Mouse (Mus musculus) splenic B cell, adult 2 months (primary cell): Measurements from ENCODE around the gene Bcan.

Experiments used
- DNase-seq: peaks from one replicate; pipeline ENCODE4 v3.0.0-alpha.2; 2011; ENCODE audit warnings: low read depth, low spot score
- H3K27me3 ChIP-seq: 2 replicates; pipeline ENCODE4 v1.6.1; 2012; ENCODE audit warnings: mild to moderate bottlenecking, low read length, moderate library complexity, mixed read lengths; ENCODE audit not compliant: control insufficient read depth, poor library complexity, insufficient read depth, severe bottlenecking
- H3K36me3 ChIP-seq: 2 replicates; pipeline ENCODE4 v1.6.1; 2012; ENCODE audit warnings: mild to moderate bottlenecking, low read length, moderate library complexity, mixed read lengths; ENCODE audit not compliant: control insufficient read depth, poor library complexity, insufficient read depth, severe bottlenecking

Gene Bcan

DNA sequence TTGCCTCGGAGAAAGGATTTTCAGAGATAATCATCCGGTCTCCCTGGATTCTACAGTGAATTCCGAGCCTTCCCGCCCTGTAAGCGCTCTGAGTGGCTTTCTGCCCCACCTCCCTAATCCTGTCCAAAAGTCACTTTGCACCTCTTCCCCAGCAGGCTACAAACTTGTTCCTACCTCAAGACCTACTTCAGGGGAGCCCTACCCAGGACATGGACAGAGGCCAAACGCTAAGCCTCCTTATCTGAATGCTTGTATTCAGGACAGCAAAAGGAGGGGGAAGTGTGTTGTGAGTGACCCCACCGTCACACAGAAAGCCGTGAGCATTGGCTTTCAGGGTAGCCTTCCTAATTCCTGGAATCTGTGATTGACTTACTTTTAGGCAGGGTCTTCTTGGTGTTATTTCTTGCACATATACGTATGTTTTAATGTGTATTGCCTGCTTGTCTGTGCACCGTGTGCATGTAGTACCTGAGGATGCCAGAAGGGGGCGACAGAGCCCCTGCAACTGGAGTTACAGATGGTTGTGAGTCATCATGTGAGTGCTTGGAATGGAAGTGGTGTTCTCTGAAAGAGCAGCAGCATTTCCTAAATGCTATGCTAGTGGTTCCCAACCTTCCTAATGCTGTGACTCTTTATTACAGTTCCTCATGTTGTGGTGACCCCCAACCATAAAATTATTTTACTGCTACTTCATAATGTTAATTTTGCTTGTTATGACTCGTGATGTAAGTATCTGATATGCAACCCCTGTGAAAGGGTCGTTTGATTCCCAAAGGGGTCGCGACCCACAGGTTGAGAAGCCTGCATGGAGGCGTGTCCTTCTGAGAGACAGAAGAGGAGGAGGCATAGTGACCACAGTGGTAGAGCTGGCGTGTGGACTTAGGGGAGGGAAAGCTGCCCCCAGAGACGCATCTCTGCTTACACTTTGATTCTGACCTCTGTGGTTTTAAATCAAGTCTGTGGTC is 6.1 kb upstream of the Bcan start:
- no peaks in the 10 kb centered on the region for H3K36me3 ChIP-seq
- H3K27me3 ChIP-seq: no peaks in the 10 kb centered on the region; the same call in 1 of the 2 replicates
- DNase-seq: peak; percentile 37

GRCm38 (mm10) chr3:88002291-88002976 is 2.4 kb upstream of the Bcan start:
- DNase-seq: no peak
- H3K27me3 ChIP-seq: no peaks in the 10 kb centered on the region; the same call in 1 of the 2 replicates
- no peaks in the 10 kb centered on the region for H3K36me3 ChIP-seq

GRCm38 (mm10) chr3:88000816-88001595 is 976 bp upstream of the Bcan start:
- DNase-seq: no peak
- Histone ChIP-seq H3K36me3 (no peaks in the 10 kb centered on the region), H3K27me3 (no peaks in the 10 kb centered on the region; the same call in 1 of the 2 replicates)

- no peak for DNase-seq
- Histone ChIP-seq H3K27me3 (no peaks in the 10 kb centered on the region; the same call in 1 of the 2 replicates), H3K36me3 (no peaks in the 10 kb centered on the region)
Measured at GRCm38 (mm10) chr3:87999243-87999895, 661 bp downstream of the Bcan start.

DNA sequence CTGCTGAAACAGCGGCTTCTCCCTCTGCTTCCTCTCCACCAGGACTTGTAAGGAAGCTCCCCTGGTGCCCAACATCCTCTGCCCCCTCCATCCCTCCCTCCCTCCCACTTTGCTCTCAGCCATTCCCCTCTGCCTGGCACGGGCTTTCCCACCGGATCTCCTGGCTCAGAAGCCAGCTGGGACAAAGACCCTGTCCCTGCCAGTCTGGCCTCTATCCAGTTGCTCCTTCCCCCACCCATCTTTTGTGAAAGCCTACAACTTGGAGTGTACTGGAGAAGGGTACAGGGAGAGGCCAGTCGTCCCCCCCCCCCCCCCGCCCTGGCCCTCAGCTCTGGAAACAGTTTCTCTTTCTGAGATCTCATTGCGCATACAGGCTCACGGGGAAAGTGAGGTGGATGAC is 1.3 kb downstream of the Bcan start:
- H3K36me3 ChIP-seq: no peaks in the 10 kb centered on the region
- no peak for DNase-seq

DNA sequence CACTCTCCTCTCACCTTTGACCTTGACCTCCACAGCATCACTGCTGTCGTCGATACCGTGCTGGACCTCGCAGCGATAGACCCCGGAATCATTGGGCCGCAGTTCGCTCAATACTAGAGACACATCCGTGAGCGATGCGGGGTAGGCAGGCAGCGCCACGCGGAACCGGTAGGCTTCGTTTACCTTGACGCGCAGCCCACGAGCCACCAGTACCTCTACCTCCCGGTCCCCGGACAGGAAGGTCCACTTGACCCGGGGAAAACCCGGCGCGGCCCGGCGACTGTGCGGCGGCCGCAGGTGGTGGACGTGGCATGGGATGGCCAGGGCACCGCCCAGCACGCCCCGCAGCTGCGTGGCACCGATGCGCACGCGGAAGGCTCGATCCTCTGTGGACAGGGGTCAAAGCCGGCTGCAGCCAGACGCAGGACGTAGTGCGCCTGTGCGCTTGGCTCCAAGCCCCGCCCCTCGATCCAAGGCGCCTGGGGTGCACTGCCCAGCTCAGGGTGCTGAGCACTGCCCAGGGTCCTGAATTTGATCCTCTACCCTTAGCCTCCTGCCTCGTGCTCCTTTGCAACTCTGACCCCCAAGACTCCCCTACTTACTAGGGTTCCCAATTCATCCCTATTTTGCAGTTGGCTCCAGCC is 2.9 kb downstream of the Bcan start:
- Histone ChIP-seq H3K36me3 (no peaks in the 10 kb centered on the region), H3K27me3 (no peaks in the 10 kb centered on the region; the same call in 1 of the 2 replicates)
- no peak for DNase-seq

More for the DNA sequence above, 1.3 kb downstream of the Bcan start:
- no peaks in the 10 kb centered on the region; the same call in 1 of the 2 replicates for H3K27me3 ChIP-seq

GRCm38 (mm10) chr3:87996401-87996800 is 3.6 kb downstream of the Bcan start:
- H3K36me3 ChIP-seq: no peaks in the 10 kb centered on the region
- H3K27me3 ChIP-seq: no peaks in the 10 kb centered on the region; the same call in 1 of the 2 replicates
- DNase-seq: no peak

- DNase-seq: no peak
- no peaks in the 10 kb centered on the region; the same call in 1 of the 2 replicates for H3K27me3 ChIP-seq
- H3K36me3 ChIP-seq: no peaks in the 10 kb centered on the region
Measured at GRCm38 (mm10) chr3:87995331-87995730, 4.7 kb downstream of the Bcan start.

DNA sequence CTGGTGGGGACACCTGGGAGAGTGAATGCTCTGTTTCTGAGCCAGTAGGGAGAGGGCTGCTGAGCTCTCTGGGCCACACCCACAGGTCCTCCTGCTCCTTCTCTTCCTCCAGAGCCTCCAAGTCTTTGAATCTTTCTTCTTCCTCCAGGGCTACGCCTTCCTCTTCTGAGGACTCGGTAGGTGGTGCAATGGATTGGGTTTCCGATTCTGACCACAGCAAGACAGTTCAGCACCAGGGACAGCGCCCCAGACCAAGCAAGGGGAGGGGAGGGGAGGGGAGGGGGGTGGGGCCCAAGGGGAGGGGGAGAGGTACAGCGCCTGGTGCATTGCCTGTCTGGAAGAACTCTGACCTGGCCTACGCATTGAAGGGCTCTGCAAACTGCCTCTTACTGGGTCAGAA is 6.6 kb downstream of the Bcan start:
- DNase-seq: peak; percentile 48
- H3K36me3 ChIP-seq: no peaks in the 10 kb centered on the region
- no peaks in the 10 kb centered on the region for H3K27me3 ChIP-seq

DNA sequence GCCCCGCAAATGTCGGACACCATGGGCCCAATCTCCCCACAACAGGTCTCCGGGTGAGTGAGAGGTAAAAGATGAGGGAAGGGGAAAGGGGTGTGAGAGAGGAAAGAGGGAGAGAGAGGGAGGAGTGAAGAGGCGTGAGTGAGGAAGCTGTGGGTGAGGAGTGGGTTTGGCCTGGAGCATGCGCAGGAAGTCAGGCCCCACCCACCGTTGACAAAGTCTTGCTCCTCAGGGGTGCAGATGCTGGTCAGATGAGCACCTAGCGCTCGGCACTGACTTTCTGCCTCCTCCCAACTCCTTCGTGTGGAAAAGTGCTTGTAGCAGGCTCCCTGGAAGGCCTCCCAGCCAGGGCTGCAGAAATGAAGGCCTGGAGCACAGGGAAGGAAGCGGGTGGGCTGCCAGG is 10.1 kb downstream of the Bcan start:
- Histone ChIP-seq H3K27me3 (no peaks in the 10 kb centered on the region), H3K36me3 (no peaks in the 10 kb centered on the region)
- no peak for DNase-seq

DNA sequence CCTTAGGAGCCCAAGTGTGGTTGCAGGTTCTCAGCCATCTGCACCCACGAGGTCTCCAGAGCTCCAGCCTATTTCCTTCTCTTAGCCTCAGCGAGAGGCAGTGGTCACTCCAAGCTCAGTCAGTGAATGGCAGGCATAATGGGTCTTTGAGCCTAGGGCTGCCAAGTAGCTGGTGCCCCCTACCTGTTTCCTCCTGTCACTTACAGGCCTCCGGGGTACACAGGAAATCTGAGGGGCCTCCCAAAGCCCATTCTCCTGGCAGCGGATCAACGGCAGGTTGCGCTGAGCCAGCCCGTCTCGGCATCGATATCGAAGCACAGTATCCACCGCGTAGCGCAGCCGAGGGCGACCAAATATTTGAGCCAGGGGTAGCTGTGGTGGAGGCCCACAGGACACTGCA is 12.0 kb downstream of the Bcan start:
- Histone ChIP-seq H3K27me3 (no peaks in the 10 kb centered on the region), H3K36me3 (no peaks in the 10 kb centered on the region)
- no peak for DNase-seq

DNA sequence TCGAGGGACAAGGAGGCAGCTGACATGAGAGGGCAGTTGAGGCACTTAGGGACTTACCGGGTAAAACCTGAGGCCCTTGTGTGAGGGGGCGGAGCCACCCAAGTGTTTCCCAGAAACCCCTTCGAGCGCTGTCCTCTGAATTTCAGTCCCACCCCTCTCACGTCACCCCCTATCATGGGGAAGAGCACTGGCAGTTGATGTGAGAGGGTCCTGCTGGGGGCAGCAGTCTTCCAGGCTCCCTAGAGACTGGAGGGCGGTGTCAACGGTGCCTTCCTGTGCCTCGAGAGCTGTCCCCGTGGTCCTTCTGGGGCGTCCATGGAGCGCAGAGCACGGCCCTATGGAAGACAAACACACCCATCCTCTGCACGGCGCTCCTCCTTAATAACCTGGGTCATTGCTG is 12.4 kb downstream of the Bcan start:
- Histone ChIP-seq H3K27me3 (no peaks in the 10 kb centered on the region), H3K36me3 (no peaks in the 10 kb centered on the region)
- peak; percentile 48 for DNase-seq

DNA sequence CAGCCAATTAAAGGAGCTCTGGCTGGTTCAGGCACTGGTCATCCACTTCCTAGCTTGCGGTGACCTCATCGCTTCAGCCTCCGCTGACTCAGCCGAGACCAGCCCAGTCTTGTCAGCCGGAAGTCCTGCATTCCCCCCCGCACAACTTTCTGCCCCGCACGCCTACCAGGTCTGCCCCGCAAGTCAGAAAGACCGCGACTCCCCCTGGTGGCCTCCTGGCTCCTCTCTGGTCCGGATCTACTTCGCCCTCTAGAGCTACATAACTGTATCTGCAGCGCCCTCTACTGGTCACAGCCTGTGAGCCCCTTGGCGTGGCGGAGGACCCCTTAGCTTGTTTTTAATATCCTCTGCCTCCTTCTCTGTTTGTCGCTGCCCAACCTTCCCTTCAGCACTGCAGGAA is 13.2 kb downstream of the Bcan start:
- peak; percentile 95 for DNase-seq
- H3K36me3 ChIP-seq: no peaks in the 10 kb centered on the region
- H3K27me3 ChIP-seq: no peaks in the 10 kb centered on the region
